Mouse (Mus musculus) yolk sac, embryonic 10.5 days (tissue): ENCODE measurements around the gene Tas2r140.

Experiments used
- DNase-seq: peaks from one replicate; pipeline ENCODE4 v3.0.0-alpha.2; 2017; ENCODE audit warnings: low spot score

The Tas2r140 gene

DNA sequence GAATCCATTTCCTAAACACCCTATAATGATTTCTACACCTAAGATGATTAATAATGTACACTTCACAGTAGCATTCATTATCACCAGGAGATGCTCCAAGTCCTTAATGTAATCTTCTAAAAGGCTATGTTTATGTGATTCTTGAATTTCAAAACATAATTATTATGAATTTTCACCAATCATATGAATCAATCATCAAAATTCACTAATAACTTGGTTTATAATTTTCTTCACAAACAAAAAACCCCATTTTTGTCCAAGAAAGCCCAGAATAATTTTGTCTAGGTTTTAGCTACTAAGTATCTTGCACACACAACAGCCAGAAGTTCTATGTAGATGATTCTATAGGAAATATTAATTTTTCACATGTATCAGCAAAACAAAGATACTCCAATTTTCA, at the start of gene Tas2r140:
Tas2r140 (minus strand) TSS at position 101 of the 400 bp plus-strand sequence.
- DNase-seq, result no peak

DNA sequence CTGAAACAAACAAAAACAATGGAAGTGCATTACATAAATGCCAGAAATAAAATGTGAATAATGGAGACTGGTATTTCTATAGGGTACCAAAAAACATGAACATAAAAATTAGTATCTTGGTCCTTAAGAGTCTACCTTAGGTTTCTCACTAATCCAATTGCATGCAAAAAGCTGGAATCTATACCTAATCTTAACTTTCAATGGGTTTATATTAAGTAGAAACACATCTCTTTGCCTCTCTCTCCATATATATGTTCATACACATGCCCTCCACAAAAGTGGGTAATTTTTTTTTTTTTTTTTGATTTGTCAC, 48.9 kb upstream of the Tas2r140 start, which contains the start of gene Smim10l1:
Smim10l1 (plus strand) TSS at position 301 of the 313 bp plus-strand sequence.
- no peak for DNase-seq

DNA sequence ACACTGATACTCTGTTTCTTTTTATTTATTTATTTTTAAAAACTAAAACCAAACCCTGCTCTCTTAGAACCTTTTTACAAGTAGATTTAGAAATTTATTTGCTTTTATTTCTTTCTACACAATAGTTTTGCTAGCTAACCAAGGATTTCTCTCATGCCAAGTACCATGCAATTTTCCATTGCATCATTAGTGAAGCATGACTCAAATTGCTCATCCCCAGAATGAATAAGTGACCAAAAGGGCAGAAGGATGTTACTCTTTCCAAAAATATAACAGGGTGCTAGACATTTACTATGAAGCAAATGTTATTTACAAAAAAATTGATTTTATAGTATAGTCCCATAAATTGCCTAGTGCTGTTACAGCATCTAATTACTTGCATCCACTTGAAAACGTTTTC, 46.8 kb upstream of the Tas2r140 start:
- DNase-seq, result no peak

DNA sequence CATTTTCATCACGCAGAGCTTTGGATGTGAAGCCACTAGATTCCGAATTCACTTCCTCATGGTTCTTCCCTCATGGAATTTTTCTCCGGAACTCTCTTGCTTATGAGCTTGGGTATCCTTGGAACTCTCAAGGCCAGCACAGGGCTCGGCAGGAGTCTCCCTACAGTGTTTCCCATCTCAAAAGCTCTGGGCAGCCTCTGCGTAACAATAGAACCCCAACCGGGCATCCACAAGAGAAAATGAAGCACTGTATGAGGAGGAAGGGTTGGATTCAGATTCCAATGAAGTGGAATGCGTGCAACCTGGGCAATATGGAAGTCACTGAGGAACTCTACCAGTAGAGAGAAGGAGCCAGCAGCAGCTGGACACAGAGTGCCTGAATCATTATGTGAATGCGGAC, 36.6 kb upstream of the Tas2r140 start:
- DNase-seq, result no peak

DNA sequence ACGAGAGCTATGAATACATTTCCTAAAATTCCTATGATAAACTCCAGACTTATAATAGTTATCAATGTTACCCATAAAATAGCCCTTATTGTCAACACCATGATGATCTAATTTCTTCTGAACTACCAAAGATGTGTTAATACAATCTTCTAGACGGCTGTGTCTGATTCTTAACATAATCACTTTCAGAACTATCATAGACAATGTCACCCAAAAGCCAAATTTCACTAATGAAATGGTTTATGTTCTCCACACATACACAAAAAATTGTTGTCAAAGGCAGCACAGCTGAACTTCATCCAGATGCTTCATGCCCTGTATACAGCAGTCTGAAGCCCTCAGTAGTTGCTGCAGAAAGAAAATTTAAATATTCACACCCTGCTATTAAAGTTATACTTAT, 18.6 kb downstream of the Tas2r140 start, which contains the start of gene Tas2r103:
Tas2r103 (minus strand) TSS at position 101 of the 400 bp plus-strand sequence.
- DNase-seq, result no peak
